Mouse (Mus musculus) retina, adult 2 months (tissue): ENCODE measurements around the gene Tmem223.
"Not testable (repeated sequence)": the region's sequence is repeated elsewhere in the genome, so short reads cannot be mapped to it uniquely, and the experiment has no call there.

ENCODE experiments used
- DNase-seq: peaks from one replicate; pipeline ENCODE4 v3.0.0-alpha.2; 2012; ENCODE audit warnings: low read depth, low spot score

Gene Tmem223

DNA sequence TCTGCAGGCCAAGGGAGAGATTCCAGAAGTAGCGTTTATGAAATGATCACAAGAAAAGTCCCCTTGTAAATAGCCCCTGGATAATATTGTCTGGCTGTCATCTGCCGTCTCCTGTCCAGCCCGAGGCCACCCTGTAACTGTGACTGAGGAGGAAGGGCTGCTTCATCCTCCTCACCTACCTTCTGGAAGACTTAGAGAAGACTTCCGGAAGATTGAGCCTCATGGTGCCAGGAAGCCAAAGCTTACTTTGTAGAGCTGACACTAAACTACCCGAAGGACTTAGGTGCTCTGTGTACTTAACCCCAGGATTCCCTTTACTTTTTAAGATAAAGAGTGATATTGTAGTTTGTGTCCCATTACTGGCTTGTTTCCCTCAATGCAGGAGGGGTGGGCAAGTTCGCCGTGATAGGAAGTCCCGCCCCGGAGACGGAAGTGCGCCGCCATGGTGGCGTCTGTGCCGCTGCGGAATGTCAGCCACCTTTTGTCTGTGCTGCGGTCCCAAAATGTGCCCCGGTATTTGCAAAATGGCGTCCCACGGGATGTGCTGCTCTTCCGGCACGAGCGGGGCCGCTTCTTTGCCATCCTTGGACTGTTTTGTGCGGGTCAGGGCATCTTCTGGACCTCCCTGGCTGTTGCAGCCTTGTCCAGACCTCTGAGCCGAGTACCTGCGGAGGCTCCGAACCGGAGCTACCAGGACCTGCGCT is at the start of gene Tmem223:
TSS of gene Tmem223 (plus strand) at position 430 of the 704 bp plus-strand sequence.
- DNase-seq: peak; percentile 43

DNA sequence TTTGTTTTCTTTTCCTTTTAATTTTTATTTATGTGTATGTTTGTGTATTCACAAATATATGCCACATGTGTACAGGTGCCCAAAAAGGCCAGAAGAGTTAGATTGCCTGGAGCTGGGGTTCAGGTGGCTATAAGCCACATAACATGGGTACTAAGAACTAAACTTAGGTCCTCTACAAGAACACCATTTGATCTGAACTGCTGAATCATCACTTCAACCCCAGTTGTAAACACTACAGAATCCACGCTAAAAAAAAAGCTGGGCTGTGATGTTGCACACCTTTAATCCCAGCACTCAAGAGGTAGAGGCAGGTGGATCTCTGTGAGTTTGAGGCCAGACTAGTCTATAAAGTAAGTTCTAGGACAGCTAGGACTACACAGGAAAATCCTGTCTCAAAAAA is 49.4 kb upstream of the Tmem223 start:
- no peak for DNase-seq

DNA sequence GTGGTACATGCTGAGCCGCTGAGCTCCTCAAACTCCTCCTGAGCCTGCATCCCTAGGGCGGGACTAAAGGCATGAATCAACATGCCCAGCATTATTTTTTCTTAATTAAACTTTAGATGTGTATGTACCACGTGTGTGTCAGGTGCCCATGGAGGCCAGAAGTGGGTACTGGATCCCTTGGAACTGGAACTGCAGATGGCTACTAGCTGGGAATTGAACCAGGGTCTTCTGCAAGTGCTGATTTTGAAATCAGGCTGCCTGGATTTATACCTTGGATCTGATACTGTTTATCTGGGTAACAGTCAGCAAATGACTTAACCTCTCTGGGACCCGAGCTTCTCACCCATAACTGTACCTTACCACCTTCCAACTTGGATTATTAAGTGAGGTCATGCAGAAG is 48.8 kb upstream of the Tmem223 start:
- no peak for DNase-seq

DNA sequence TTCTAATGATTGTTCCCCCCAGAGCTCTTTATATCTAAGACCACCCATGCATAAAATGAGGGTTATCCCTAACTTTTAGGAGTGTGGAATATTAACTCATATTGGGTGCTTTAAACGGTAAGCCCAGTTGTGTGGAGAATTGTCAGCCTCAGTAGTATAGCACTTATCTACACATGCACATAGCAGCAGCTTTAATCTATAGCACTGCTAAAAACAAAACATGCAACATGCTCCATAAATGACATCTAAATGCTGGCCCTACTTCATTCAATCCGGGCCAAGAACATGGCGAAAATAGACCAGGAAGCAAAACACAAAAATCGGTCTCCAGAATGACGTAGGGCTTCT is 48.3 kb upstream of the Tmem223 start:
- no peak for DNase-seq

DNA sequence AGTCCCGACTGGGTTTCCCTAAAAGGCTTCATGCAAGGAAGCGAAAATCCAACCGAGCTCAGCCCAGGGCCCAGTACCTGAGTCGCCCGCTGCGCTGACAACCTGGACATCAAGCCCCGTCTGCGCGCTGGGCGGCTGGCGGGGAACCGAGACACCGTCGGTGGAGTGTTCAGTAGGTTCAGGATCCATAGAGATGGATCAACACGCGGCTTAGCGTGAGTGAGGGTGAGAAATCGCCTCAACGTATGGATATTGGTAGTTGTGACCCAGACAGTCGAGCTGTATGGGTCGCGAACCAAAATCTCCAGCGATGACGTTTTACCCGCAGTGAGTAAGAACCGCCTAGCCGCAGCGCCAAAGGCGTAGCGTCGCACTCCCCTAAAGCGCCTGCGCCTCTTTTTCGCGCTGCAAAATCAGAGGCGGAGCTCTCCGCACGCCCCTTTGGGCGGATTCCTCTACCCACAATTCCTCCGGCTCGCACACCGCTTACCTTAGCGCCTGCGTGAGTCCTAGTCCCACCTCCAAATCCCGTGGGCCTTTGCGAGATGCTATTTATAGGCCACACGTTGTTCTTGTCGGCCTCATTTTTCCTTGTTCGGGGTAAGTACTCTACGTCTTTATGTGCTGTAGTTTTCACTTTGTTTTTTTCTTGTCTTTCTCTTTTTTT is 47.8 kb upstream of the Tmem223 start, which contains the start of gene Slc3a2:
TSS of gene Slc3a2 (minus strand) at position 463 of the 667 bp plus-strand sequence.
- DNase-seq: peak; percentile 92

DNA sequence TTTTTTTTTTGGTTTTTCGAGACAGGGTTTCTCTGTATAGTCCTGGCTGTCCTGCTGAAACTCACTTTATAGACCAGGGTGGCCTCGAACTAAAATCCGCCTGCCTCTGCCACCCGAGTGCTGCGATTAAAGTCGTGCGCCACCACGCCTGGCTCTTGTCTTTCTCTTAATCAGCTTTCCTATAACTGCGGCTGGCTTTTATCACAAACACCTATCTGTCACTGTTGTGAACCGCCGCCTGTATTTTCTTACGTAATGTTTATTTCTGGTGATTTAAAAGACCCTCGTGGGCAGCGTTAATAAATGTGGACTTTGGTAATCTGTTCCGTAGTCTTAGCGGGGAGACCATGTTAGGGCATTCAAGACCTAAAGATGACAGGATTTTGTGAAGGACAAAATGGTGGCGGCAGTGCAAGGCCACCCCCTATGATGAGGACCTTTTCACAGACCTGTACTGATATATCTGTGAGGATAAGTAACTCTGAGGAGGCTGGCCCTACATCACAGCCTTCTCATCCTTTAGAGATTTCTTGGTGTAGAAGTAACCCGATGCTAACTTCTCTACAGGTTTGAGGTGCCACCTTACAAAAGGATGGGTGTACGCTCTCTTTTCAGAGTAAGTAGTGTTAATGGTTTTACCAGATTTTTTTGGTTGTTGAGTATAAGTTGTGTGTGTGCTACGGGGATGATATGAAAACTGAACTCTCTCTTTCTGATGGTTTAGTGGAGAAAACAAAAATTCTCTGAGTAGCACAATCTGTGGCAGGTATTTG is 47.0 kb upstream of the Tmem223 start:
- DNase-seq: no peak

DNA sequence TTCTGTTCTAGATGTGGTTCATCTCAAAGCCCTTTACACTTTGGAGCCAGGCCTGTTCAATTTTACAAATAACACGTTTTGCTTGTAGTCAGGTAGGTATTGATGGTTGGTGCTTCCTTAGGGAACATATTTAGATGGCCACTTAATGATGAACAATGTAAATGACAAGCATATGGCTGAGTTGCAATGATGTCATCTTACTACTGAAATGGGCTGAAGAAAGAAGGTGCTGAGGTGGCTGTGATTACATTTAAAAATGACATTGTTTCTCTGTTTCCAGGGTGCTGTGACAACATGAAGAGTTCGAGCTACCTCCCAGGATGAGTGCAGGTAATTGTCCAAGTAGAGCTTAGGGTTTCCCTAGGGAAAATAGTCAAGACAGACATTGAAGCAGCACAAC is 46.4 kb upstream of the Tmem223 start:
- no peak for DNase-seq

DNA sequence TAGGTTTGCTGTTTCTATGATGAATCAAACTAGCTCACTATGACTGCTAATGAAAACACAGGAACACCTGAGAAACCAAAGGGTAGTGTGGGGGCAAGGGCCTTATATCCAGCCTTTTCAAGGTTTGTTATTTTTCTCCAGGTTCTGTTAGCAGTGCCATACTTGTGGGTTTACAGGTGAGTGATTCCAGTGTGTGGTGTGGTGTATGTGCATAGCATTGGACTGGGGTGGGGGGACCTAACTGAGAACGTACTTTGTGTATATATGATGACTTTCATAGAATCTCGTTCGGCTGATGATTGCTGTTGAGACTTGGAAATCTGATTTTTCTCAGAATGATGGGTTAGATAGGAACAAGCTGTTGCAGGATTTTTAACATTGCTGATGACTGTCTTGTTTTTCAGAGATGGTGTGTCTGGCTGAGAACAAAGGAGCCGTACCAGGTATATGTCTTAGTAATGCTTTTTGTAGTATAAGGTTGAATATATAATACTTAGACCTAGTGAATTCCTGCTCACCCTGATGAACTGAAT is 45.6 kb upstream of the Tmem223 start:
- DNase-seq: no peak

DNA sequence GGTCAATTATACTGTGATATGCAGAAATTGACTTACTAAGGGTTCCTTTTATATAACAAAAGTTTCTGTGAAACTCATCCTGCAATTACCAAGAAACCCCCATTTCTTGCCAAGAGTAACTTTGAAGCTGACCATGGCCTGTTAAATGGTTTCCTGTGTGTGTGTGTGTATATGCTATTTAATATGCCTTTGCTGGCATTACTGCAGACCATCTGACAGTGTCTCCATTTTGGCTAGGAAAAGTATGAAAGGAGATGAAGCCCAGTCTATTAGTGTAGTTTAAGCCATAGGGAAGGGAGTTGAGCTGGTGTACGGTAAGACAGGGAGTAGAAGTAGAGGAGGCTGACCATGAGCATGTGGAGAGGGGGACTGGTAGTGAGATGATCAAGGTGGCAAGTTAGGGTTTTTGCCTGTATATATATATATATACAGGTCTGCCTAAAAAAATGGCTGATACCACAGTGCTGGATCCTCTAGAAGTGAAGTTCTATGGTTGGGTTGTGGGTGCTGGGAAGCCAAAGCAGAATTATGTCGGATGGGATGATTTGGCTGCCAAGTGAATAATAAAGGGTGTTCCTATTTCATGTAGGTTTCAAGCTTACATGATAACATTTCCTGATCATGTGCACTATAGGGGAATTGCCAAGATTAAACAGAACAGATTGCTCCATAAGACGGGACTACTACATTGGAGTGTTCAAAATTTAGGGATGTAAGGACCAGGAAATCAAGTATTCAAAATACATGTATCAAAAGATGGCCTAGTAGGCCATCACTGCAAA is 44.0 kb upstream of the Tmem223 start:
- DNase-seq: no peak

DNA sequence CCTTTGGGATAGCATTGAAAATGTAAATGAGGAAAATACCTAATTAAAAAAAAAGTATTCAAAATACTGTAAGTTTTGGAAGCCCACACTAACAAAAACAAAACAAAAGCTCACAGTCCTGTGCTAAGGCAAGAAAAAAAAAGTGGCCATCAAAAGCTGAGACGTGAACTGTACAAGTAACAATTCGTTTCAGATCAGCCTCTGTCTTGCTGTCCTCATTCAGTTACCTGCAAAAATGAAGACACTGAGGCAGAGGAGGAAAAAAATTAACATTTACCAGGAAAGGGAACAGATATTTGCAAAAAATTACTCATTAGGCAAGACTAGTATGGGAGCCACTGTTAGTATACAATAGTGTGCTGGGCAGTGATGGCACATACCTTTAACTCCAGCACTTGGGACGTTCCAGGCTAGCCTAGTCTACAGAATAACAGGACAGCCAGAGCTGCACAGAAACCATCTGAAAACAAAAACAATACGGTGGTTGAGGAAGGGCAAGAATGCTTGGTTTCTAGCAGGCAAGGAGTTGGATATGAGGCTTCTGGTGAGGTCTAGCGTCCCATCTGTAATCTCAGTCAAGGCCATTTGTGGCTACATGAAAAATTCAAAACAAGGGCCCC is 43.2 kb upstream of the Tmem223 start:
- DNase-seq: no peak

DNA sequence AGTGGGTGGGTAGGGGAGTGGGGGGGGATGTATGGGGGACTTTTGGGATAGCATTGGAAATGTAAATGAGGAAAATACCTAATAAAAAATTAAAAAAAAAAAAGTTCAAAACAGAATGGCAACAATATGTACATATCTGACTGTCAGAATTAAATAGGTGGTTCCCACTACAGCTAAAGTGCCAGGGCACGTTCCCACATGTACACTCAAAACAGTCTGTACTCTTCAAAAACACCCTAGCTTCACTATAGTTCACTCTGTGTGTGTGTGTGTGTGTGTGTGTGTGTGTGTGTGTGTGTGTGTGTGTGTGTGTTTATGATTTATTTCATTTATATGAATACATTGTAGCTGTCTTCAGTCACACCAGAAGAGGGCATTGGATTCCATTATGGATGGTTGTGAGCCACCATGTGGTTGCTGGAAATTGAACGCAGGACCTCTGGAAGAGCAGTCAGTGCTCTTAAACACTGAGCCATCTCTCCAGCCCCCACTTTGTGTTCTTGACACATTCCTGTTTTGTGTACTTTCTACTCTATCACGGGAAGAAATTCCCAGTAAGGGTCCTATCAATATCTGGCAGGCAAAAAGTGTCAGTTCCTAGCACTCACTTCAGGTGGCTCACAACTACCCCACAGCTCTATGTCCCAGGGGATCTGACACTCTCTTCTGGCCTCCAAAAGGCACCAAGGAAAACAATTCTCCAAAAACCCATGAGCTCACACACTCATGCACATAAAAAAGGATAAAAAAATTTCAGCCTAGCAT is 42.3 kb upstream of the Tmem223 start:
- DNase-seq: not testable (repeated sequence)

DNA sequence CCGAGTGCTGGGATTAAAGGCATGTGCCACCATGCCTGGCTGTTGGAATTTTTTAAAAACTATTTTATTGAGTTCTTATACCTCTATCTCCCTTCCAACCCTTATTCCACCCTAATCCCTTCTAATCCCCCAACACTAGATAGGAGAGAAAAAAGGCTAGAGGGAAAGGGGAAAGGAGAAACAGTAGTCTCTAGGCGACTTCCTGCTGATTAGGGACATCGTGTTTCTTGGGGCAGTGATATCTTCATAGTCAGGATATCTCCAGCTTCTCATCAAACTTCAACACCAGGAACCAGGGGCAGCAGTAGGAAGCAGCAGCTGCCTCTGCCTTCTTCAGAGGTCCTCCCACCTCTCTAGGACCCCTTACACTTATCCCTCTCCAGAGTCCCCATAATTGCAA is 36.5 kb upstream of the Tmem223 start:
- no peak for DNase-seq

DNA sequence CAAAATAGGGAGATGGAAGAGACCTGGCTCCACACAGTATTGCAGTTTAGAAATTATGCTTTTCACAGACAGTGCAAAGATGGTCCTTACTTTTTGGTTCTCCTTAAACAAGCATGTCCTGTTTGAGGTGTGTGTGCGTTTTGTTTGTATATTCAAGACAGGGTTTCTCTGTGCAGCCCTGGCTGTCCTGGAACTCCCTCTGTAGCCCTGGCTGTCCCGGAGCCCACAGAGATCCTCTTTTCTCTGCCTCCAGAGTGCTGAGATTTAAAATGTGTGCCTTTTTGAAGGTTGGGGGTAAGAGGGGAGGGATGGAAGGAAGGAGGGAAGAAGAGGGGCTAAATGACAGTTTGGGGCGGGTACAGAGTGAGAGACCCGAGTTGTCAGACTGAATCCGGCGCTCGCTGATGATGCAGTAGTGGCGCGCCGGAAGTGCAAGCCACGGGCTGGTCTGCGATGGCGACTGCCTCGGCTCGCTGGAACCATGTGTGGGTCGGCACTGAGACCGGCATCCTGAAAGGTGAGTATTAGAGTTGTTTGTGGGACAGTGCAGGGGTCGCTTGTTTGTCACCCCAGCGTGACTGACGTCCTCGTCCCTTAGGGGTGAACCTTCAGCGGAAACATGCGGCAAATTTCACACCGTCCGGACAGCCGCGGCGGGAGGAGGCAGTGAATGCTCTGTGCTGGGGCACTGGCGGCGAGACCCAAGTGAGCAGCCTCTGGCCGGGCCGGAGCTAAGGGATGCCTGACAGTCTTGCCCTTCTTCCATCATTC is 35.2 kb upstream of the Tmem223 start, which contains the start of gene Wdr74:
TSS of gene Wdr74 (plus strand) at position 439 of the 771 bp plus-strand sequence.
- DNase-seq: peak; percentile 82

DNA sequence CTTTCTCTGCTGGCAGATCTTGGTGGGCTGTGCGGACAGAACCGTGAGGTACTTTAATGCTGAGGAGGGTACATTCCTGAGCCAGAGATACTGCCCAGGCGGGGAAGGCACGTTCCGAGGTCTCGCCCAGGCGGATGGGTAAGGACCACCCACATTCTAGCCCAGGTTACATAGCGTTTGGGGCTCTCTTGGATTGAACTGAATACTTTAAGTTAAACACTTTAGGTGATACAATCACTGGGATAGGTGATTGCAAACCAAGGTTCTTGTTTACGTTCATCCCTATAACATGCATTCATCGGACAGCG is 34.7 kb upstream of the Tmem223 start:
- DNase-seq: no peak

DNA sequence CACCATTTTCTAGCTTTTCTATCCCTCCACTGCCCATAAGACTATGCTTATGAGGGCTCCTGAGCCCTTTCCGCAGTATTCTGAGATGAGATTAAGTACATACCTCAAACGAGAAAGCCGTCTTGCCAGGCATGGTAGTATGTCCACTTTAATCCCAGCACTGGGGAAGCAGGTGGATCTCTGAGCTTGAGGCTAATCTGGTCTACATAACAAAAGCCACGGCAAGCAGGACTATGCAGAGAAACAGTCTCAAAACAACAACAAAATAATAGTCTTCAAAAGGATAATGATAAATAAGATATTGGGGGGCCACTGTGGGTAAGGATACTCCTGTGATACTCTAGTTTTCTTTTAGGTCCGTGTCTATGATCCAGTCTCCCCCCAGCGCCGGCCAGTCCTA is 31.9 kb upstream of the Tmem223 start:
- DNase-seq: no peak

DNA sequence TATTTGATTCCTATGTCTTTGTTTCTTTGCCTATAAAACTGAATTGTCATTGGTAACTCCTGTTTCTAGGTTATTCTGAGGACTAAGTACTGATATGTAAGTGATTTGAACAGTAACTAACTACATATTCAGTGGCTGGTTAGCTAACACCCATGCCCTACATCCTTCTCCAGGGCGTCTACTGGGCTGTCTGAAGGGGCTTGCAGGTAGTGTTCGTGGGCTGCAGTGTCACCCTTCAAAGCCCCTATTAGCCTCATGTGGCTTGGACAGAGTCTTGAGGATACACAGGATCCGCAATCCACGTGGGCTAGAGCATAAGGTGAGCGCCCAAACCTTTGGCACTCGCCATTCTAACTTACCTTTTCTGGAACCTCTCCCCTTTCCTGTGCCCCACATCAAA is 31.1 kb upstream of the Tmem223 start:
- no peak for DNase-seq

DNA sequence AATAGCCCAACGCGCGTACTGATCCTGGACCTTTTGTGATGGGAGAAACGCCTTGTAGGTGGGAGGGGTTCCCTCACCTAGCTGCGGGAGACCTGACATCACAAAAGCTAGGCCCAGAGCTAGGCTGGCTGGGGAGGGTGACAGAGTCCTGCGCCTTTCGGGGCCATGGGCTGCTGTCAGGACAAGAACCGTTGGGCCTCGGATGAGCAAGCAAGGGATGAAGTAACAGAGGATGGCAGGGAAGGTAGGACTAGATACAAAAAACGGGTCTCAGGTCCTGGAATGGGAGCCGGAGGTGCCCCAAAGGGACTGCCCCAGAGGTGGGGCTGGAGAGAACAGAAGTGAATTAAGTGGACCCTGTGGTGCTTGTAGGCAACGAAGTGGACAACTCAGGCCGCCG is 30.2 kb upstream of the Tmem223 start, which contains the start of gene 1700092M07Rik:
TSS of gene 1700092M07Rik (plus strand) at position 116 of the 400 bp plus-strand sequence.
- no peak for DNase-seq

DNA sequence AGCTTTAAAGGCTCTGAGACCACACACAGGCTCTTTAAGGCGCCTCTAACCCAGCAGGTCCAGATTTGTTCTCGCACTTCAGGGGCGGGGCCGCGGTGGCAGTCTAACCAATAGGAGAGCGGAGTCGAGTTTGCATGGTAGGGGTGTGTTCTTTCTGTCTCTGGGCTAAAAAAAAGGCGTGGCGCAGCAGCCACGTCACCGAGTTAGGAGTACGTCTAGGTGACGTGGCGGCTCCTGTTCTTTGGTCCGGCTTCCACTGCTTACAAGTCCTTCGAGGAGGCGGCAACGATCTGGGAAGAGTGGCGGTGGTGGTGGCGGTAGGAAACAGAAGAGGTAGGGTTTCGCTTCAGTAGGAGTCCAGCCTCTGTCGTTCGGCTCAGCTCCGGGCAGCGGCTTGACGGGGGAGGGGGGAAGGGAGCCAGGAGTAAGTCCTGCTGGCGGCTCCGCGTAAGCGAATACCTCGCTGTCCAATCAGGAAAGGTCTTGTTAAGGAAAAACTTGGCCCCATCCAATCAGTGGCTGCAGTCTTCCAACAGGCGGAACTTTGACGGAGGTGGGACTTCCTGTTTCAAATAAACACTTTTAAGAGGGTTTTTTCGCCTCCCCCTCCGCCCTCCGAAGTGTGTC is 29.4 kb upstream of the Tmem223 start, which contains the start of gene Stx5a:
TSS of gene Stx5a (plus strand) at position 171 of the 627 bp plus-strand sequence.
- DNase-seq: peak; percentile 93

DNA sequence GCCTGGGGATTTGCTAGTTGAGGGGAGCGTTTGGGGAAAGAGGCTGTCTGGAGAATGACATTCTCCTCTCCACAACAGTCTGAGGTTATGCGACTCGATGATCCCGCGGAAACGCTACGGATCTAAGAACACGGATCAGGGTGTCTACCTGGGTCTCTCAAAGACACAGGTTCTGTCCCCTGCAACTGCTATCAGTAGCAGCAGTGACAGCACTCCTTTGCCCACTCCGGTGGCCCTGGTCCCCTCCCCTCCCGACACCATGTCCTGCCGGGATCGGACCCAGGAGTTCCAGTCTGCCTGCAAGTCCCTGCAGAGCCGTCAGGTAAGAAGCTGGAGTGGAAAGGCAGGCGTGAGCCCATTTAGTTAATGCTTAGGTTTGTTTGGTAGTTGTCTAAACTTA is 28.6 kb upstream of the Tmem223 start:
- no peak for DNase-seq
